Mouse (Mus musculus) olfactory bulb, adult 2 months (tissue): ENCODE results near the gene Hoxc8.

Experiments used
- CTCF ChIP-seq: fragments of 200-500 bp; IDR thresholded peaks from 2 replicates; pipeline ENCODE4 v1.5.1; 2012; ENCODE audit warnings: low read depth, mild to moderate bottlenecking, low read length, moderate library complexity; ENCODE audit not compliant: insufficient read depth
- POLR2A ChIP-seq: fragments of 200-500 bp; IDR thresholded peaks from 2 replicates; pipeline ENCODE4 v1.6.1; 2012; ENCODE audit warnings: mild to moderate bottlenecking, low read depth, low read length, moderate library complexity; ENCODE audit not compliant: insufficient read depth

DNA sequence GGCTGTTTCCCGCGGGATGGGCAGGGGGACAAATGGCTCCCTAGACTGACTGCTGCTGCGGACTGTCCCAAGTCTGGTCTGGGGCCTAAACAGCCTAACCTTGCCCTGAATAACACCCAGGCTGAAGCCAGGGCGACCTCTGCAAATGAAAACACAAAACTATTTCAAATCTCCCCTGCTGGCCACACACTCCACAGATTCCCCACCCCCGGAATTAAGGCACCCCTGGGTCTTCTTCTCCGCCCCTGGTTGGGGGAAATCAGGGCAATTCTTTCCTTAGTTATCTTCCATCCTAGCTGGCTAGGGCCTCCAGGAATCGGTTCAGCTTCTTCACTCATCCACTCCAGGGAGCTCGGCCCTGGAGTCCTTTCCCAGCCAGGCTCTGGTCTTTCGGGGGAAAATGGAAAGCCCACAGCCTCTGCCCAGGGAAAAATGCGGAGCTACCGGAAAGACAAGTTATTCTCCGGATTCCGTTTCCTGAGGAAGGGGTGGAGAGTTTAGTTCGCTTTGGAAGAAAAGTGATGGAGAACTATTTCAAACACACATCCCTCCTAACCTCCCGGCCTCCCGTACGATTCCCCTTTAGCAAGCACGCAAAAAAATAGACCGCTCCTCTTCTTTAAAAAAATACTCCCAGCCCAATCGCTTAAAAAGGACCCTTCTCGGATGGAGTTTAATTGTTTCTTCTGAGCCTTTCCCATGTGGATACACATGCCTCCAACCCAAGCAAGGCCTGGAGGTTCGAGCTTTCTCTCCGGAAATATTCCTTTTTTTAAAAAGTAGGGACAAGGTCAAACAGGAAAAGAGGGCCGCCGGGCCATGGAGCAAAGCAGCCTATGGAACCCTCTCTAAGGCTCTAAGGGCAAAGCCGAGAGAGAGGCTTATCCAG lies 25.2 kb upstream of the Hoxc8 start:
- TF ChIP-seq POLR2A (no peak), CTCF (no peak)
